Mouse (Mus musculus): ENCODE measurements around the gene Mkrn1. TPM values are rescaled to one million over a fixed set of nuclear protein-coding genes. Genes with fewer than 3 reads are reported as not detected.

Mkrn1 gene
- 247 and 275 TPM in 2 replicates for polyA plus RNA-seq (2014; fragmentation: Nextera tagmentation; extraction: Ambion mirVana)

GRCm38 (mm10) chr6:39419851-39420721, at the start of gene Mkrn1:
TSS of gene Mkrn1 (minus strand) at chr6:39420462.
- peak within 1 kb of the TSS; percentile 66 for H3K4me3 ChIP-seq (replicated peaks; ENCODE audit: low read length)
- peak within 1 kb of the TSS; percentile 96 for H3K27ac ChIP-seq
- peaks cover 11% of the 10 kb centered on the region for H3K4me1 ChIP-seq (replicated peaks; ENCODE audit: control insufficient read depth, insufficient read depth, low read length)
- WGBS, result under 1% methylated on average over 59 of the region's 82 CpGs
- peak within 1 kb of the TSS; percentile 74 for H3K4me2 ChIP-seq (replicated peaks)
- no peaks in the 10 kb centered on the region for H3K27me3 ChIP-seq (ENCODE audit: control insufficient read depth, insufficient read depth, low read length)
- H3K9ac ChIP-seq, result peak within 1 kb of the TSS; percentile 95
- peak; percentile 97 for ATAC-seq (ENCODE audit: low FRiP score)
- DNase-seq (ENCODE audit: low spot score), result peak; percentile 85
- H3K9me3 ChIP-seq (ENCODE audit: control insufficient read depth, low read length), result no peaks in the 10 kb centered on the region
- H3K36me3 ChIP-seq (replicated peaks; ENCODE audit: control insufficient read depth, insufficient read depth), result no peaks in the 10 kb centered on the region

GRCm38 (mm10) chr6:39469427-39469826, 49.2 kb upstream of the Mkrn1 start:
- Histone ChIP-seq H3K27ac (no peak overlapping the region), H3K9me3 (ENCODE audit: control insufficient read depth, low read length) (no peaks in the 10 kb centered on the region), H3K4me3 (replicated peaks; ENCODE audit: low read length) (no peak overlapping the region), H3K4me2 (replicated peaks) (no peak overlapping the region), H3K27me3 (ENCODE audit: control insufficient read depth, insufficient read depth, low read length) (no peaks in the 10 kb centered on the region), H3K36me3 (replicated peaks; ENCODE audit: control insufficient read depth, insufficient read depth) (peaks cover 62% of the 10 kb centered on the region), H3K4me1 (replicated peaks; ENCODE audit: control insufficient read depth, insufficient read depth, low read length) (no peaks in the 10 kb centered on the region; the same call in 1 of the 2 replicates), H3K9ac (no peak overlapping the region)
- 87% methylated on average over 5 of the region's 5 CpGs for WGBS
- no peak for ATAC-seq (ENCODE audit: low FRiP score)
- no peak for DNase-seq (ENCODE audit: low spot score)

GRCm38 (mm10) chr6:39462621-39463538, 42.6 kb upstream of the Mkrn1 start:
- H3K27ac ChIP-seq, result no peak overlapping the region
- H3K27me3 ChIP-seq (ENCODE audit: control insufficient read depth, insufficient read depth, low read length), result no peaks in the 10 kb centered on the region
- DNase-seq (ENCODE audit: low spot score) (peak; percentile 91), ATAC-seq (ENCODE audit: low FRiP score) (peak; percentile 73; the same call in 1 of the 2 replicates)
- no peaks in the 10 kb centered on the region for H3K9me3 ChIP-seq (ENCODE audit: control insufficient read depth, low read length)
- no peak overlapping the region for H3K4me3 ChIP-seq (replicated peaks; ENCODE audit: low read length)
- H3K36me3 ChIP-seq (replicated peaks; ENCODE audit: control insufficient read depth, insufficient read depth), result peaks cover 50% of the 10 kb centered on the region
- WGBS, result 50% methylated on average over 16 of the region's 16 CpGs
- H3K9ac ChIP-seq, result no peak overlapping the region
- H3K4me2 ChIP-seq (replicated peaks), result no peak overlapping the region
- no peaks in the 10 kb centered on the region for H3K4me1 ChIP-seq (replicated peaks; ENCODE audit: control insufficient read depth, insufficient read depth, low read length)

GRCm38 (mm10) chr6:39460040-39460439, 39.8 kb upstream of the Mkrn1 start:
- Histone ChIP-seq H3K36me3 (replicated peaks; ENCODE audit: control insufficient read depth, insufficient read depth) (peaks cover 26% of the 10 kb centered on the region), H3K4me2 (replicated peaks) (no peak overlapping the region), H3K9ac (no peak overlapping the region), H3K27ac (no peak overlapping the region), H3K27me3 (ENCODE audit: control insufficient read depth, insufficient read depth, low read length) (no peaks in the 10 kb centered on the region), H3K4me3 (replicated peaks; ENCODE audit: low read length) (no peak overlapping the region), H3K9me3 (ENCODE audit: control insufficient read depth, low read length) (no peaks in the 10 kb centered on the region), H3K4me1 (replicated peaks; ENCODE audit: control insufficient read depth, insufficient read depth, low read length) (no peaks in the 10 kb centered on the region)
- DNase-seq (ENCODE audit: low spot score), result no peak
- no peak for ATAC-seq (ENCODE audit: low FRiP score)
- WGBS, result 96% methylated on average over 11 of the region's 11 CpGs

- H3K36me3 ChIP-seq (replicated peaks; ENCODE audit: control insufficient read depth, insufficient read depth), result peaks cover 6% of the 10 kb centered on the region
- H3K9me3 ChIP-seq (ENCODE audit: control insufficient read depth, low read length), result no peaks in the 10 kb centered on the region
- 83% methylated on average over 8 of the region's 8 CpGs for WGBS
- H3K27me3 ChIP-seq (ENCODE audit: control insufficient read depth, insufficient read depth, low read length), result no peaks in the 10 kb centered on the region
- H3K27ac ChIP-seq, result no peak overlapping the region
- H3K9ac ChIP-seq, result no peak overlapping the region
- ATAC-seq (ENCODE audit: low FRiP score) (no peak), DNase-seq (ENCODE audit: low spot score) (no peak)
- no peaks in the 10 kb centered on the region for H3K4me1 ChIP-seq (replicated peaks; ENCODE audit: control insufficient read depth, insufficient read depth, low read length)
- no peak overlapping the region for H3K4me3 ChIP-seq (replicated peaks; ENCODE audit: low read length)
- no peak overlapping the region for H3K4me2 ChIP-seq (replicated peaks)
Observed at GRCm38 (mm10) chr6:39455339-39456160, 35.3 kb upstream of the Mkrn1 start.

- H3K4me1 ChIP-seq (replicated peaks; ENCODE audit: control insufficient read depth, insufficient read depth, low read length), result no peaks in the 10 kb centered on the region
- no peaks in the 10 kb centered on the region for H3K9me3 ChIP-seq (ENCODE audit: control insufficient read depth, low read length)
- DNase-seq (ENCODE audit: low spot score) (no peak), ATAC-seq (ENCODE audit: low FRiP score) (no peak)
- H3K27me3 ChIP-seq (ENCODE audit: control insufficient read depth, insufficient read depth, low read length), result no peaks in the 10 kb centered on the region
- H3K4me2 ChIP-seq (replicated peaks), result no peak overlapping the region
- no peak overlapping the region for H3K4me3 ChIP-seq (replicated peaks; ENCODE audit: low read length)
- no peak overlapping the region for H3K9ac ChIP-seq
- 77% methylated on average over 2 of the region's 2 CpGs for WGBS
- H3K36me3 ChIP-seq (replicated peaks; ENCODE audit: control insufficient read depth, insufficient read depth), result no peaks in the 10 kb centered on the region
- no peak overlapping the region for H3K27ac ChIP-seq
Observed at GRCm38 (mm10) chr6:39454616-39455015, 34.4 kb upstream of the Mkrn1 start.

- 95% methylated on average over 4 of the region's 4 CpGs for WGBS
- H3K4me1 ChIP-seq (replicated peaks; ENCODE audit: control insufficient read depth, insufficient read depth, low read length), result no peaks in the 10 kb centered on the region
- no peak overlapping the region for H3K9ac ChIP-seq
- no peak for DNase-seq (ENCODE audit: low spot score)
- no peak overlapping the region for H3K27ac ChIP-seq
- ATAC-seq (ENCODE audit: low FRiP score), result no peak
- H3K36me3 ChIP-seq (replicated peaks; ENCODE audit: control insufficient read depth, insufficient read depth), result no peaks in the 10 kb centered on the region
- H3K27me3 ChIP-seq (ENCODE audit: control insufficient read depth, insufficient read depth, low read length), result no peaks in the 10 kb centered on the region
- no peaks in the 10 kb centered on the region for H3K9me3 ChIP-seq (ENCODE audit: control insufficient read depth, low read length)
- H3K4me2 ChIP-seq (replicated peaks), result no peak overlapping the region
- no peak overlapping the region for H3K4me3 ChIP-seq (replicated peaks; ENCODE audit: low read length)
Observed at GRCm38 (mm10) chr6:39453564-39453963, 33.3 kb upstream of the Mkrn1 start.

- Histone ChIP-seq H3K4me2 (replicated peaks) (no peak overlapping the region), H3K27ac (no peak overlapping the region), H3K9me3 (ENCODE audit: control insufficient read depth, low read length) (no peaks in the 10 kb centered on the region), H3K27me3 (ENCODE audit: control insufficient read depth, insufficient read depth, low read length) (no peaks in the 10 kb centered on the region), H3K4me1 (replicated peaks; ENCODE audit: control insufficient read depth, insufficient read depth, low read length) (no peaks in the 10 kb centered on the region), H3K9ac (no peak overlapping the region), H3K36me3 (replicated peaks; ENCODE audit: control insufficient read depth, insufficient read depth) (no peaks in the 10 kb centered on the region), H3K4me3 (replicated peaks; ENCODE audit: low read length) (no peak overlapping the region)
- no peak for ATAC-seq (ENCODE audit: low FRiP score)
- DNase-seq (ENCODE audit: low spot score), result no peak
- WGBS, result 83% methylated on average over 3 of the region's 3 CpGs
Observed at GRCm38 (mm10) chr6:39451033-39451432, 30.8 kb upstream of the Mkrn1 start.

Measured in hindbrain, embryonic 14.5 days (tissue).